Mouse (Mus musculus) cerebellum, adult 9-11 months (tissue): ENCODE data around the gene Cat.

Experiments used
- DNase-seq: peaks from one replicate; pipeline ENCODE4 v3.0.0; 2022

Cat gene

DNA sequence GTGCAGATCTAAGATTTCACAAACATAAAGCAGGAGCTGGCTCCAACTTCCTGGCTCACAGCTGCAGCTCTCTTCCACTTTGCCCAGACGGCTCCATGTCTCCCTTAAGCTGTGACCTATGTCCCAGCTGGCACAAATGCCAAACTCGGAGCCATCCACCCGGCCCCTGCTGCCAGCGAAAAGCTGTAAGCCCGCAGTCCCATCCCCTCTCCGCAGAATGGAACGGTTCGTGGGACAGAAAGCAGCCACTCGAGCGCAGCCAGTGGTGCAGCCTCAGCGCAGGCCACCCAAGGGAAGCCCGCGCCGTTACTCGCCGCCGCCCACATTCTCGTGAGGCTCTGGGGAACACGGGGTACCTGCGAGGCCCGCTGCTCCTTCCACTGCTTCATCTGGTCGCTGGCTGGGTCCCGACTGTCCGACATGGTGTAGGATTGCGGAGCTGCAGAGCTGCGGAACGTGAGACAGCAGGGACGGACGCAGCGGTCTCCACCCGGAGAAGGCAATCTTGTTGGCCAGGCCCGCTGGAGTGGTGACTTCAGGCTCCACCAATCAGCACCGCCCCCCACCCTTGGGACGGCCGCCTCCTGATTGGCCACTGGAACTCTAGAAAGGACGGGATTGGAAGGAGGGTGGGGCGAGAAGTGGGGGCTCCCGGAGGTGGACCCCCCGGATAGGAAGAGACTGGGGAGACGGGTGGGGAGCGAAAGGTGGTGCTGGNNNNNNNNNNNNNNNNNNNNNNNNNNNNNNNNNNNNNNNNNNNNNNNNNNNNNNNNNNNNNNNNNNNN lies at the start of gene Cat:
TSS of gene Cat (minus strand) at position 544 of the 785 bp plus-strand sequence.
- DNase-seq: peak; percentile 93

DNA sequence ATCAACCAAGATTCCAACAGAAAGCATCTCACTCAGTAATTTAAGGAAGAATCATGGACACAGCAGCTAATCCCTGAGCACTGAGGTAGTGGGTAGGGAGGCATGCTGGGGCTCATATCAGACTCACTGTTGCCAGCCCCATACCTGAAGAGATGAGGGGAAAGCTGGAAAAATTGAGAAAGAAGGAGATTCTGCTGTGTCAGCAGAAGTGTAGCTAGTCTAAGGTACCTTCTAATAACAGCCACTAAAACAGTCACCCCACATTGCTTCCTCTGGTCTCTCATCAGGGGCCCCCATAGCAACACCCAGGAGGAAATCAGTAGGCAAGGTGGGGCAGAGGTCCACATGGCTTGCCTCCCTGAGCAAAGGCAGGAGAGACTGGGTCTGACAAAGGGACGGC lies 40.6 kb upstream of the Cat start:
- no peak for DNase-seq

DNA sequence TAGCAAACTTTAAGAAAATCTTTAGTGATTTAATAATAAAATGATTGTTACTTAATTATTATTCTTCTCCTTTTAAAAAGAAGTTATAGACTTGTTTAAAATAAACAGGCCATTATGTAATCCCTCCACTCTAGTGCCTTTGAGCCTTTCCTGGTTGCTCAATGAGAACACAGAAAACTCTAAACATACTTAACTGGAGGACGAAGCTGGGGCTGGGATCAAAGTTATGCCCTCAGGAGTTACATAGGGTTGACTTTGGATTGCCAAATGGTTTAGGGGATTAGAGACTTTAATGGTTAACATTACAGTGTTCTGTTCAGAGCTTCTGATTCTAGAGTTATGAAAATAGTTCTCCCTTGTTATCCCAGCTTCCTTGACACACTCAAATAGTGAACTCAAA lies 31.5 kb upstream of the Cat start:
- no peak for DNase-seq

DNA sequence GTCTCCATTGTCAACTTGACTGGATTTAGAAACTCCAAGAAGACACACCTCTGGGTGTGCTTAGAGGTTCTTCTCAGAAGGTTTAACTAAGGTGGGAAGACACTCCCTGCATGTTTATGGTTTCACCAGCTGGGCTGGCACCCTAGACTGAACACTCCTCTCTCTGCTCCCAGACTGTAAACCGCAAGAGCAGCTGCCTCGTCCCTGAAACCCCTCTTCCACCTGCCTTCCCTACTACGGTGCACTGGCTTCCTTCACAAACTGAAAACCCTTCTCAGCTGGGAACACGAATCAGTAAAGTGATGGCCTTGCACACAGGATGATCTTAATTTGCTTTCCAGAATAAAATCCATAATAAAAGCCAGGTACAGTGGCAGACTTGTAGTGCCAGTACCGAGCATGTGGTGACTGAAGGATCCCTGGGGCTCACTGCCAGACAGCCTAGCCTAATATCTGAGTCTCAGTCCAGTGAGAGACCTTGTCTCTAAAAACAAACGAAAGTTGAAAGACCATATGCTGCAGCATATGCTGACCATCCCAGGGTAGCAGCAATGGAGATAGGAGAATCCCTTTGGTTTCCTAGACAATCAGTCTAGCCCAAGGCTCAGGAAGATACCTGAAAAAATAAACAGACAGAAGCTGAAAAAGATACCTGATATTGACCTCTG lies 30.7 kb upstream of the Cat start:
- DNase-seq: peak; percentile 74

DNA sequence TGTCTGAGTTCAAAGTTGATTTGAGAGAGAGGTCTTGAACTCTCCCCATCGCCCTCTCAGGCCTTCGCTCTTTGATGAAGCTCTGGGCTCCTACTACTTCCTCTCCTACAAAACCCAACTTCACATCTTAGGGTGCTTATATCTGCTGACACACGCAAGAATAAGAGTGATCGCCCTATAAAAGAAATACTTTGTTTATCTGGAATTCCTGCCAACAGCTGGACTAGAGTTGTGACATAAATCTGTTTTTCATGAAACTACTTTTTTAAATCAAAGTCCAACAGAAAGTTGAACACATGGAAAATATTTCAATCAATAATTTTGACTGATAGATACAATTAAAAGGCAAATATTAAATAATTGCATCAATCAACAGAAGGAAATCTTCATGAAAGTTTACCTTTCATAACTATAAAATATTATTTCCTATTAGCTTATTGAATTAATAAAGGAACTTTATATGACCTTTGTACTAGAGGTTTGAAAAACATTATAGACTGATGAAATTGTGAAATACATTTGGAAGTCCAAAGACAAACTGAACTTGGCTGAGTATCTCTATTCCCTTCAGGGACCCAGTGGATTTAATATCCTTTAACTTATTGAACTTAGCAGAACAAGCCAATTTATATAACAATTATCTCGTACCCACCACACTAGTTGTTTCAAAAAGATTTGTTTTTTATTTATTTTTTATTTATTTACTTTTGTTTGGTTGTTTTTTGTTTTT lies 27.3 kb upstream of the Cat start:
- no peak for DNase-seq

DNA sequence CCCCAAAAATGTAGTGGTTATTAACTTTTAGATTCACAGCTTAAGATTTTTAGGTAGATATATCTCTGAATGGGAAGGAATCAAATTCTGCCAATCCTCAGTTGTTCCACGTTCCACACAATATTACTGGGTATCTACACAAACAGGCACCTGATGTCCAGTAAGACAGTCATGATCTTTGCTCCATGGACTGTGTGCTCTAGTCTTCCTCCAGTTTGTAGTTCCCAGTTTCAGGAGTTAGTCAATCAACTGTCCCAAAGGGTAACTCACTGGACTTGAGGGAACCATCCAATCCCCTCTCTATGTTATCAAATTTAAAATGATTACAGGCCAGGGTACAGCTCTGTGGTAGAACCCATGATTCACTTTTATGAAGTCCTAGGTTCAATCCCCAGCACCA lies 26.7 kb upstream of the Cat start:
- DNase-seq: no peak

DNA sequence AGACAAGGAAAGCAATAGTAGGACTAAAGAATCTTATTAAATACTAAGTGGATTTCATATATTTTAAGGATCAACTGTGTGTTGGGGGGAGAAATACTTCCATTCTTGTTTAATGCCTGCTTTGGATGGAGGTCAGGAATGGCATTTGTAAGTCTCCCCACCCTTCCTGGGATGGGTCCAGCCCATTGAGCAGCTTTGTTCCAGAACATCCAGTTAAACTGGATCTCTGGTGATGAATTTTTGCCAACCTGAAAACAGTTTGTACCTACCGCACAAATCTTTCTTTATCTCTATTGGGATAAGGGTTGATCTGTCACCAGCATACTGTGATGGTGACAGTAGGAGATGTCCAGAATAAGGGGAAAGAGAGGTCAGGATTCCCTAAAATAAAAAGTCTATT lies 26.1 kb upstream of the Cat start:
- no peak for DNase-seq

DNA sequence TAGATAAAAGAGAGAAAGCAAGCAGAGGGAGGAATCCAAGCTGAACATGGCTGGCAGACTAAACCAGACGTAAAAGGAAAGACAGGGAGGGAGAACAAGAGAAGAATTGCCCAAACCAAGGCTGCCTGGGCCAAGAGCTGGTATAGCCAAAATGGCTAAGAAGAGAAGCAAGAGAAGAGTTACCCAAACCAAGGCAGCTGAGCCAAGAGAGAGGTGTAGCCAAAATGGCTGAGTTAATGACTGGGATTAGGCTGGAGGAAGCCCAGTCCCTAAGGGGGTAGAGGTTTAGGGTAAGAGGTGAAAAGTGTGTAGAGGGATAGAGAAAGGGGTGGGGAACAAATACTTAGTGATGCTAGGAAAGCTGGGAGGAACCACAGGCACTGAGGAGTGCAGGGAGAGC lies 22.7 kb upstream of the Cat start:
- DNase-seq: no peak

DNA sequence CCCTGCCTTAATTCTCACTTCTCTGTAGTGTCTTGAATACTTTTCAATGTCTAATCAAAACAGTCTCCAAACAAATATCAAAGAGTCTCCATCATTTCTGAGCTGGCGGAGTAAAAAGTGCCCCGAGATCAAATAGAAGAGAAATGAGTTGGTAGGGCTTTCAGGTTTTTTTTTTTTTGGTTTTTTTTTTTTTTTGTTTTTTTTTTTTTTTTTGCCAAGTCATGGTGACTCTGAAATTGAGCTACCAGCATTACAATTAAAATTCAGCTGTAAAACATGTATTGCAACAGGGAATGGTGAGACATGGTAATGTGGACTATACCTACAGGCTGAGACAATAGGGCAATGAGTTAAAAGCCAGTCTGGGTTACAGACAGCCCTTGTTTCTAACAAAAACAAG lies 21.0 kb upstream of the Cat start:
- no peak for DNase-seq

DNA sequence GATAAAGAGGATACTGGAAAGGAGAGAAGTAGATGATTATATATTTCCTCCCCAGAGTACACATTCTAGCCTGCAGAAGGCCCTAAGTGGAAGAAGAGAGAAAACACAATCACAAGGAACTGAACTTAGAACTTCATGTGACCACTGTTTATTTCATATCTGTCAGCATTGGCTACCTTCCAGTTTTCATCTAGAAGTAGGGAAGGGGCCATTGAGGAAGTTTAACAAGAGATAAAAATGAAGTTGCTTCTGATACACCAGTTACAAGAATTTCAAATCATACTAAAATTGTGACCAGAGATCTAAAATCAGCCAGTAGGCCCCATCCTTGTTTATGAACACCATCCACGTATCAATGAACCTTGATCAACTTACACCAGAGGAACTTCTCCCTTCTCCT lies 19.5 kb upstream of the Cat start:
- DNase-seq: no peak

DNA sequence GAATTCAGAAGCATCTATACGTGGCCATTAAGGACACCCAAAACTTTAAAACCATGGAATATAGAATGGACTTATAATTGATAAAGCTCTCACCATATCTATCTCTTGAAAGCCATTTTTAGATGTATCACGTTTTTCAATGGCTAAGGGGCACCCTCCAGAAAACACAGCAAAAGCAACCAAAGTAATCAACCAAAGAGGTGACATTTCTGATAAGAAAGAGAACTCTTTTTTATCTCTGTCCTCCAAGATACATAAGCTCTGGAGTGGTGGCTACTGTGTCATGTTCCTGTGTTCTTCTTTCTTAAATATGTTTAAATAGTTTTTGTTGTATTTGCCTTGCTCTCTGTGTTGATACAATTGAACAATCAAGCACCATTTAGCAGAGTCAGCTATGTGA lies 15.8 kb upstream of the Cat start:
- no peak for DNase-seq

DNA sequence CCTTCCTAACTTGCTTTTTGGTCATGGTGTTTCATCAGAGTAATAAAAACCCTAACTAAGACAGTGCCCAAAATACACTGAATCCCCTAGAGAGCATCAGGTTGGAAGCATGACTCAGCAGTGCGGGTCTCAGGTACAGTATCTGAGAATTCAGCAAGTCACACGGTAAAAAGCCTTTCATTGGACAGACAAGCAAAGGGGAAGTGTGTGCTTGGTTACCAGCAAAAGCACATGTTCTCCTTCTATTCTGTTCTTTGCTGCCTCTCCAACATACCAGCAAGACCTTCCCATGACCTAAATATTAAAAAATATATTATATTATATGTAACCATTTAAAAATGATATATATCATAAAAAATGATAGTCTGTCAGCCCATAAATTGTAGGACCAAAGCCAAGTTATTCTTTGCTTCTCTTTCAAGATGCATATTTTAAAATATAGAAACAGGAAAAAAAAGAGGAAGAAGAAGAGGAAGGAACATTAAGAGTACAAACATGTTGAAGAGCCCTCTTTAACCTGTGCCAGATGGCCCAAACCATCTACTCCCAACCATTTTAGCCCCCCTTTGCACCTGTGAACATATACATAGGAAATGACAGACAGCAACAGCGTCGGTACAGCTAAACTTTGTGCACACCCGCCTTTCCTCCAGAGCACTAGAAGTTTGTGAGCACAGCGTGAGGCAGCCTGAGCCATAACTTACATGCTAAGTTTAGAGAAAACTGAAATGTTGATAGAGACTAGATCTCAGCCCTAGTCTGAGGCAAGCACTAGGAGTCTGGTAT lies 10.9 kb upstream of the Cat start:
- DNase-seq: no peak

DNA sequence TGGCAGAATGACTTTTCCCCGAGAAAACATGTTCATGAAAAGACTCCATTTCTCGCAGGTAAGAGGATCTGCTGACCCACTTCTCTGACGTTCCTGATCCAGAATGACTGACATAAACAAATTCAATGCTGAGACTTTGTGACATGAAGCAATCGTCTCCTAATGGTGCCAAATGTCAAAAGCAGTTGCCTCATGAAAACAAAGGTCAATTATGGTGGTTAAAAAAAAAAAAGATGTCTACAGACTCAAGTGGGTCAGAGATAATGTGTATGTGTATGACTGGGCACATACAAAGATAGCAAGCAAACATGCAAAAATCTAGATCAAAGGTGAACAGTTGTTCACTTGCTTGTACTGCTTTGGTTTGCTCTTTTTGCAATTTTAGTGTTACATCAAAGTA lies 8.9 kb upstream of the Cat start:
- no peak for DNase-seq

DNA sequence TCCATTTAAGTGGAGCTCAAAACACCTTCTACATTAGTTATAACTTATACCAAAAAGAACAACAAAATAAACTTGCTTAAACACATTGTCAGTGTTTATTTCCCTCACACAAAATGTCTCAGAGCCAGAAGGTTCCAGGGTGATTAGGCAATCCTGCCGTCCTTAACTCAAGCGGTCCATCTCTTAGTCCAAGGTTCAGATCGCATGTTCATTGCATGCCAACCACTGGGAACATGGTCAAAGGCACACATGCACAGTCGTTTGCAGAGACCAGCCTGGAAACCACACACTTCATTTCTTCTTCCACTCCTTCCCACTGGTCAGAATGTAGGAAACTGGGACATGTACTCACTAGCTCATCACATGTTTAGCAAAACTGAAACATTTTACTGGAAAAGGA lies 7.6 kb upstream of the Cat start:
- no peak for DNase-seq

DNA sequence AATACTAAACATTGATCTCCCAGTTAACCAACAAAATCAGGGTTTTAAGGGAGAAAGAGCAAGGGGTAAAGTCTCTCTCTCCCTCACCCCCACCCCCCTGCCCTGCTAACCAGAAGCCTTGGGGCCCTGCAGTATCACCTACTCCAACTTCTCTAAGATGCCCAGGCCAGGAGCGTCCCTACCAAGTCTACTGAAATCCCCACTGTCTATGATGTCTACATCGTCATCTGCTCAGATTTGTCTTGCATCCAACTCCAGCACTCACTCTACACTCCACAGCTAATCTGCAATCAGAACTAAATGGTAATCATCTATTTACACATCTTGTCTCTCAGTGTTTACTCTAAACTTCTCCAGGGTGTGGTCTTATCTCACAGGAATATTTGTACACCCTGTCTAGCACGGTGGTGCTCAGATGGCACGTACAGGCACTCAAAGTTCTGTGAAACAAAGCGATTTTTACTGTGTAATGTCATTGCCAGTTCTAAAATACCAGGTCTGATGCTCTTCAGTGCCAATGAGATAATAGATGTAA lies 907 bp downstream of the Cat start:
- DNase-seq: no peak

DNA sequence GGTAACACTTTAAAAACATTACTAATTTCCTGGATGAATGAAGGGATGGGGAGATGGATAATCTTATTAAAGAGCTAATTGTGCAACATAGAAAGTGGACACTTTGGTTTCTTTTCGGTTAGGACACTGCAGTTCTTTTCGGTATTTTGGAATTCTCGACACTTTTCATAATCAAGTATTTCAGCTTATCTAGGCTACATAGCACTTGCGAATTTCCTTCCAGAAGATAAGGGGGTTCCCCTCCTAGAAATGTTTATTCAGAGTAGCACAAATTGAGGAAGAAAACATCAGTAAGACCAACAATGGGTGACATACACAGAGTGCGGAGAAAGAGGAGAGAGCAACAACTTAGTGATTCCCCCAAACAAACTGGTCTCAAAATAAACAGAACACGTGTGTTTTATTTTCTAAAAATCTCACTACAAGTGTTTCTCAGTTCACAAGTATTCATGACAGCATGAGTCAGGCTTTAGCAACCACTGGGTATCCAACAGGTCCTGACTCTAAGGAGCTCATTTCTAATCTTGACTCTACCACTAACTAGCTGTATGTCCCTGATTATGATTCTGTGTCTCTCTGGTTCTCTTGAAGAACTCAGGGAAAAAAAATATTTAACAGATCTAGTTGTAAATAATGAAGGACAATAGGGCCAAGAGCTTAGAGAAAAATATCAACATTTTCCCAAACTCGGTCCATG lies 1.5 kb downstream of the Cat start:
- no peak for DNase-seq

DNA sequence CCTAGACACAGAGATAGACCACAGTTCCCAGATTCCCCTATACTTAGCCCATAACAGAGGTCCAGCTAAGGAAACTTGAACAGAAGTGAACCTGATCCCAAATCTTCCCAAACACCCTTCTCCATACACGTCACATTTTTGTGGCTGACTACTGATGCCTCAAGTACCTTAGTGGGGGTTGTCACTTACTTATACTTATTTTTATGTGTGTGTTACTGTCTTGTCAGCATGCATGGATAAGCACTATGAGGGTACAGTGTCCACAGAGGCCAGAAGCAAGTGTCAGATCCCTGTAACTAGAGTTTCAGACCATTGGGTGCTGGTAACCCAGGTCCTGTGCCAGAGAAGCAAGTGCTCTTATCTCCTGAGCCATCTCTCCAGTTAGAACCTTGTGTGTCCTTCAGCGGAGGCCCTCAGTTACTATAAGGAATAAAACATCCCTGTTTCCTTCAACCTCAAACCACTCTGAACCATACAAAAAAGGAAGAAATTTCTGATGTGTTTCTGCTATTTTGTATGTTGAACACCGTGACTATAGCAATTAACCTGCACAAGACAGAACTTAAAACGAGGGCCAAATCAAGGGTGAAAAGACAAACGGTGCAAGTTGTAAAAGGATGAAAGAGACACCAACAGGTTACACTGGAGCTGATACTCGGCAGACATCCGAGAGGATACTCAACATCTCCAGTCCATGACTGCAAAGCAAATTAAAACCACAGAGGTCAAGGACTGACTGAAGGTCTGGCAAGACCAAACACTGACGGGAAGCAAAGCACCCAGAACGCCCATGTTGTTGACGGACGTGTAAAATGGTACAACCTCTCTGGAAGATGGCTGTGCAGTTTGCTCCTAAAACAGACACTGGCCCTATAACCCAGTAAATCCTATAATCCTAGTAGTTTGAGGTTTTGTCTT lies 3.4 kb downstream of the Cat start:
- no peak for DNase-seq

DNA sequence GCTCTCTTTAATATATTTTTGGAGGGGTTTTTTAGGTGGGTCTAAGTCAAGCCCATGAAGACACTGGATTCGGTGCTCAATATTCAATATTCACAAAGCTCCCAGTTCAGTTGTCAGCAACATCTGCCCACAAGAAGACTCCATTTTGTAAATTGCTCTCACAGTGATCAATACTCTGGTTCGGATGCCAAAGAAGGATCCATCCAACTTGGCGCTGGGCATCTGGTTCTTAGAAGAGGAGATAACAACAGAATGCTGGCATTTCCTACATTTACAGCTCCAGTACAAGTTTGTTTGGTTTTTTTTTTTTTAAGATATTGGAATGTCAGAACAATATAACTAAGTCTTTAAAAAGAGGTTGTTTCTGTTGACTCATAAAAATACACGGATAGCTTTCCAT lies 4.1 kb downstream of the Cat start:
- DNase-seq: no peak

DNA sequence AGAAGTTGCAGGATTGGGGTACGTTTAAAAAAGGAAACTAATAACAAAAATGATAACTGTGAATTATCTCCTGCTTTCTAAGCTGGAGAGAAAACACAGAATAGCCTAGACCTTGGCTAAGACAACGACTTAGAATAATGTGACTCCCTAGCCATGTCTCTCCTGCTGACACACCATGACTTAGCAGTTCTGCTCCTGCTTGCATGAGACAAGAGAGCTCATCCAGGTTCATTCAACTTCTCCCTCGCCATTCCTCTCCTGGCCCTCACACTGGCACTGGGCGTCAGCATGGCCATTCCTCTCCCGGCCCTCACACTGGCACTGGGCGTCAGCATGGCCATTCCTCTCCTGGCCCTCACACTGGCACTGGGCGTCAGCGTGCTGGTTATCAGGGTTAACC lies 4.7 kb downstream of the Cat start:
- no peak for DNase-seq

DNA sequence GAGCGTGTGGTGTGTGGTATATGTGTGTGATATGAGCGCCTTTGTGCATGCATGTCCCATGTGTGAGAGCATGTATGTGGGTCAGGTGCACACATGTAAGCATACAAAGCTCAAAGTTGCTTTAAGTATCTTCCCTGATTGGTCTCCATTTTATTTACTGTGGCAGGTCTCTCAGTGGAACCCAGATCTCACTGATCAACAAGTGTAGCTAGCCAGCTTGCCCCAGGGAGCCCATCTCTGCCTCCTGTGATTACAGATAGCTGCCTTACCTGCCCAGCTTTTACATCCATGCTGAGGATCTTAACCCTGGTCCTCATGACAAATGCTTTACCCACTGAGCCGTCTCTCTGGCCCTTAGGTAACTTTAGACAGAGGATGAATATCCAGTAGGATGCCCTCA lies 6.6 kb downstream of the Cat start:
- no peak for DNase-seq

DNA sequence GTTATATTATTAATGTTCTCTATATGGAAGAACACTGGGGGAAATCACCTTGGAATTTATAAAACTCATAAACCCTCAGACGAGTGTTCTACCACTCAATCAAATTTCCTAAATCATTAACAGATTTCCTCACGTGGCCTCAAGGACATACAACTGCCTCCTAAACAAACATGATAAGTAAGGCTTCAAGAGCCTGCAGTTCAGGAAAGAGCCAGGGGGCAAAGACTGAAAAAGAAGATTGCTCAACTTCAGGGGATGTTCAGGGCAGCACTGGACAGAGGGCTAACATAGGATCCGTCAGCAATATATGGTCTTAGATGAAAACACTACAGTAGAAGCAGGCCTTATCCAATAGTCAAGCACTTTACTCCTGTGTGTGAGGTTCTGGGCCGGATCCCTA lies 7.5 kb downstream of the Cat start:
- DNase-seq: no peak
